Mouse (Mus musculus): Measurements from ENCODE around the gene Colgalt2. TPM values are rescaled to one million over a fixed set of nuclear protein-coding genes. Genes with fewer than 3 reads are reported as not detected.

The Colgalt2 gene
- polyA plus RNA-seq, 1 experiment: 1.1 TPM

GRCm38 (mm10) chr1:152416306-152416904 lies 16.8 kb downstream of the Colgalt2 start:
- DNase-seq: no peak
- H3K4me1 ChIP-seq (replicated peaks; ENCODE audit: control insufficient read depth, insufficient read depth, low read length): no peaks in the 10 kb centered on the region
- WGBS: 89% methylated on average over 13 of the region's 13 CpGs
- H3K36me3 ChIP-seq (ENCODE audit: control insufficient read depth, insufficient read depth, low read length): no peaks in the 10 kb centered on the region
- H3K27me3 ChIP-seq (ENCODE audit: control insufficient read depth, insufficient read depth, low read length): no peaks in the 10 kb centered on the region
- TF ChIP-seq CTCF (IDR thresholded peaks at IDR 0.05; ENCODE audit: borderline replicate concordance, control insufficient read depth, extremely low read depth, insufficient read depth, low read length, poor library complexity): no peak
- TF ChIP-seq POLR2A (IDR thresholded peaks at IDR 0.05; ENCODE audit: control insufficient read depth, extremely low read depth, insufficient read depth, low read length, poor library complexity): no peak
- H3K4me3 ChIP-seq (ENCODE audit: control insufficient read depth, insufficient read depth, low read length): no peak overlapping the region
- no peak overlapping the region for H3K27ac ChIP-seq (ENCODE audit: control insufficient read depth, insufficient read depth, low read length)

GRCm38 (mm10) chr1:152417602-152418001 lies 18.0 kb downstream of the Colgalt2 start:
- no peak overlapping the region for H3K27ac ChIP-seq (ENCODE audit: control insufficient read depth, insufficient read depth, low read length)
- DNase-seq: no peak
- H3K27me3 ChIP-seq (ENCODE audit: control insufficient read depth, insufficient read depth, low read length): no peaks in the 10 kb centered on the region
- no peaks in the 10 kb centered on the region for H3K4me1 ChIP-seq (replicated peaks; ENCODE audit: control insufficient read depth, insufficient read depth, low read length)
- 88% methylated on average over 5 of the region's 5 CpGs for WGBS
- no peaks in the 10 kb centered on the region for H3K36me3 ChIP-seq (ENCODE audit: control insufficient read depth, insufficient read depth, low read length)
- no peak for TF ChIP-seq CTCF (IDR thresholded peaks at IDR 0.05; ENCODE audit: borderline replicate concordance, control insufficient read depth, extremely low read depth, insufficient read depth, low read length, poor library complexity)
- no peak overlapping the region for H3K4me3 ChIP-seq (ENCODE audit: control insufficient read depth, insufficient read depth, low read length)

- Histone ChIP-seq H3K27me3 (ENCODE audit: control insufficient read depth, insufficient read depth, low read length) (no peaks in the 10 kb centered on the region), H3K36me3 (ENCODE audit: control insufficient read depth, insufficient read depth, low read length) (no peaks in the 10 kb centered on the region), H3K4me3 (ENCODE audit: control insufficient read depth, insufficient read depth, low read length) (no peak overlapping the region), H3K27ac (ENCODE audit: control insufficient read depth, insufficient read depth, low read length) (no peak overlapping the region), H3K4me1 (replicated peaks; ENCODE audit: control insufficient read depth, insufficient read depth, low read length) (no peaks in the 10 kb centered on the region)
- DNase-seq: no peak
- 29% methylated on average over 3 of the region's 3 CpGs for WGBS
- TF ChIP-seq CTCF (IDR thresholded peaks at IDR 0.05; ENCODE audit: borderline replicate concordance, control insufficient read depth, extremely low read depth, insufficient read depth, low read length, poor library complexity) (no peak), POLR2A (IDR thresholded peaks at IDR 0.05; ENCODE audit: control insufficient read depth, extremely low read depth, insufficient read depth, low read length, poor library complexity) (no peak)
Observed at GRCm38 (mm10) chr1:152422295-152422694, 22.7 kb downstream of the Colgalt2 start.

GRCm38 (mm10) chr1:152423052-152423451 lies 23.4 kb downstream of the Colgalt2 start:
- WGBS: 96% methylated on average over 3 of the region's 3 CpGs
- no peak for DNase-seq
- Histone ChIP-seq H3K4me3 (ENCODE audit: control insufficient read depth, insufficient read depth, low read length) (no peak overlapping the region), H3K4me1 (replicated peaks; ENCODE audit: control insufficient read depth, insufficient read depth, low read length) (no peaks in the 10 kb centered on the region), H3K36me3 (ENCODE audit: control insufficient read depth, insufficient read depth, low read length) (no peaks in the 10 kb centered on the region), H3K27ac (ENCODE audit: control insufficient read depth, insufficient read depth, low read length) (no peak overlapping the region), H3K27me3 (ENCODE audit: control insufficient read depth, insufficient read depth, low read length) (no peaks in the 10 kb centered on the region)
- no peak for TF ChIP-seq POLR2A (IDR thresholded peaks at IDR 0.05; ENCODE audit: control insufficient read depth, extremely low read depth, insufficient read depth, low read length, poor library complexity)
- no peak for TF ChIP-seq CTCF (IDR thresholded peaks at IDR 0.05; ENCODE audit: borderline replicate concordance, control insufficient read depth, extremely low read depth, insufficient read depth, low read length, poor library complexity)

- H3K27ac ChIP-seq (ENCODE audit: control insufficient read depth, insufficient read depth, low read length): no peak overlapping the region
- no peaks in the 10 kb centered on the region for H3K36me3 ChIP-seq (ENCODE audit: control insufficient read depth, insufficient read depth, low read length)
- 39% methylated on average over 12 of the region's 12 CpGs for WGBS
- no peaks in the 10 kb centered on the region for H3K4me1 ChIP-seq (replicated peaks; ENCODE audit: control insufficient read depth, insufficient read depth, low read length)
- DNase-seq: no peak
- H3K27me3 ChIP-seq (ENCODE audit: control insufficient read depth, insufficient read depth, low read length): no peaks in the 10 kb centered on the region
- TF ChIP-seq POLR2A (IDR thresholded peaks at IDR 0.05; ENCODE audit: control insufficient read depth, extremely low read depth, insufficient read depth, low read length, poor library complexity): no peak
- TF ChIP-seq CTCF (IDR thresholded peaks at IDR 0.05; ENCODE audit: borderline replicate concordance, control insufficient read depth, extremely low read depth, insufficient read depth, low read length, poor library complexity): no peak
- H3K4me3 ChIP-seq (ENCODE audit: control insufficient read depth, insufficient read depth, low read length): no peak overlapping the region
Observed at GRCm38 (mm10) chr1:152427912-152428581, 28.4 kb downstream of the Colgalt2 start.

GRCm38 (mm10) chr1:152429805-152430204 lies 30.2 kb downstream of the Colgalt2 start:
- no peak for DNase-seq
- H3K27me3 ChIP-seq (ENCODE audit: control insufficient read depth, insufficient read depth, low read length): no peaks in the 10 kb centered on the region
- TF ChIP-seq CTCF (IDR thresholded peaks at IDR 0.05; ENCODE audit: borderline replicate concordance, control insufficient read depth, extremely low read depth, insufficient read depth, low read length, poor library complexity): no peak
- no peak for TF ChIP-seq POLR2A (IDR thresholded peaks at IDR 0.05; ENCODE audit: control insufficient read depth, extremely low read depth, insufficient read depth, low read length, poor library complexity)
- no peak overlapping the region for H3K4me3 ChIP-seq (ENCODE audit: control insufficient read depth, insufficient read depth, low read length)
- no peaks in the 10 kb centered on the region for H3K36me3 ChIP-seq (ENCODE audit: control insufficient read depth, insufficient read depth, low read length)
- H3K27ac ChIP-seq (ENCODE audit: control insufficient read depth, insufficient read depth, low read length): no peak overlapping the region
- H3K4me1 ChIP-seq (replicated peaks; ENCODE audit: control insufficient read depth, insufficient read depth, low read length): no peaks in the 10 kb centered on the region
- 67% methylated on average over 7 of the region's 7 CpGs for WGBS

Measured in thymus, adult 2 months (tissue).